Mouse (Mus musculus): Measurements from ENCODE around the gene Cela1.

DNA sequence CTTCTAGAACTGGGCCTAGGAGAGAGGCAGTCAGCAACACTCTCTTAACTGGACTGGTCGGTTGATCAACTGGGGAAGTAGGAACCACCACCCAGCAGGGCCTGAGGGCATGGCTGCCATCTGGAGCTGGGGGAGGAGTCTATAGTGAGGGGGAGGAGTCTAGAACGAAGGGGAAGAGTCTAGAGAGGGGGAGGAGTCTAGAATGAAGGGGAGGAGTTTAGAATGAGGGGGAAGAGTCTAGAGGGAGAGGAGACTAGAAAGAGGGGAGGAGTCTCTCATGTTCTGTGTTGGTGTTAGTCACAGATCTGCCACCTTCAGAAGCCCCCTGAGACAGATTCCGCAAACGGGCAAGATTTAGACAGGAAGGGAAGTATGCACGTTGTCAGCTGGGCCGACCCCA is 11.7 kb upstream of the Cela1 start:
- TF ChIP-seq CTCF (IDR thresholded peaks at IDR 0.05; ENCODE audit: borderline replicate concordance, insufficient read depth, low read length): no peak
- TF ChIP-seq POLR2A (IDR thresholded peaks at IDR 0.05; ENCODE audit: low read depth, low read length): no peak

Measured in embryonic fibroblast, embryonic 13.5 days (primary cell).